Mouse (Mus musculus): Measurements from ENCODE around the gene Tmem123. TPM values are rescaled to one million over a fixed set of nuclear protein-coding genes. Genes with fewer than 3 reads are reported as not detected.

Gene Tmem123
- total RNA-seq, 2 experiments from 2014 or later, result 77.3 to 114 TPM

DNA sequence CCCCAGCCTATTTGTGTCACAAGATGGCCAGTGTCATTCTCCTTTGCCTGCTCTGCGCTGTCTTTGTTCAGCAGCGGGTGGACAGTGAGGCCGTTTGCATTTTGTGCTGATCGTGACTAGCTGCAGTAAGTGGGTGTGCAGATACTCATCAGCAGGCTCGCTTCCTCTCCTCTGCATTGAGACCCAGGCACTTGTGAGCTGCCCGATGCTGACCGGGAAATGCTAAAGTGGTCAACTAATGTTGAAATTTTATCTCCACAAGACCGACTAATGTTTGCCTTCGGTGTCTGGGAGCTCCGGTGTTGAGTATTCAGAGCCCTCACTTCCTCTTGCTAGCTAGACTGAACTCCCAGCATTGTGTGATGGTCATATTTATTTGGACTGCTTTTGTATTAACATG is 10.7 kb downstream of the Tmem123 start:
- ATAC-seq (replicated peaks; ENCODE audit: poor library complexity, severe bottlenecking), result peak; percentile 78

GRCm38 (mm10) chr9:7775011-7775410 is 11.2 kb downstream of the Tmem123 start:
- peak; percentile 50 for ATAC-seq (replicated peaks; ENCODE audit: poor library complexity, severe bottlenecking)

DNA sequence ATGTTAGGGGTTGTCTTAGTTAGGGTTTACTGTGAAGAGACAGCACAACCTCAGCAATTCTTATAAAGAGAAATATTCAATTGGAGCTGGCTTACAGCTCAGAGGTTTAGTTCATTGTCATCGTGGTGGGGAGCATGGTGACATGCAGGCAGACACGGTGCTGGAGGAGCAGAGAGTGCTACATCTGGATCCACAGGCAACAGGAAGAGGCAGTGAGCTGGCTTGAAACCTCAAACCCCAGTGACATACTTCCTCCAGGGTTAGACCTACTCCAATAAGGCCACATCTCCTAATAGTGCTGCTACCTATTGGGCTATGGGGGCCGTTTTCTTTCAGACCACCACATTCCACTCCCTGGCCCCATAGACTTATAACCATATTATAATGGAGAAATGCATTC is 12.1 kb downstream of the Tmem123 start:
- peak; percentile 57 for ATAC-seq (replicated peaks; ENCODE audit: poor library complexity, severe bottlenecking)

GRCm38 (mm10) chr9:7776940-7777339 is 13.1 kb downstream of the Tmem123 start:
- no peak for ATAC-seq (replicated peaks; ENCODE audit: poor library complexity, severe bottlenecking)

- ATAC-seq (replicated peaks; ENCODE audit: poor library complexity, severe bottlenecking), result no peak
These were observed 13.8 kb downstream of the Tmem123 start for GRCm38 (mm10) chr9:7777652-7778051.

DNA sequence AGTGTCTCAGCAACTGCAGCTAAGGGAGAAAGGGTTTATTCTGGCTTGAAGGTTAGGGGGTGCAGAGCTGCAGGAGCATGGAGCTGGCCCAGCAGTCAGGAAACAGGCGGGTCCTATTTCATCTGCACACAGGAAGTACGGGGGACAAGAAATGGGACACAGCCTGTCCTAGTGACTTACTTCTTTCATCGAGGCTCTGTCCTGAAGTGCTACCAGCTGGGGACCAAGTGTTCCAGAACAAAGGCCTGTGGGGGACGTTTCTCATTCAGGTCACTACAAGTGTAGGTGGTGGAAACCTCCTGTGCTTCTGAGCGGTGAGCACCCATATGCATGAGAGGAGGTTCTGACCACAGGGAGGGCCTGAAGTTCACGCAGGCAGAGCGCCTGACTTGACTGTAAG is 14.9 kb downstream of the Tmem123 start:
- ATAC-seq (replicated peaks; ENCODE audit: poor library complexity, severe bottlenecking), result no peak

- no peak for ATAC-seq (replicated peaks; ENCODE audit: poor library complexity, severe bottlenecking)
These were observed 15.9 kb downstream of the Tmem123 start for GRCm38 (mm10) chr9:7779786-7780185.

- peak; percentile 76 for ATAC-seq (replicated peaks; ENCODE audit: poor library complexity, severe bottlenecking)
These were observed 16.7 kb downstream of the Tmem123 start for GRCm38 (mm10) chr9:7780250-7781150.

DNA sequence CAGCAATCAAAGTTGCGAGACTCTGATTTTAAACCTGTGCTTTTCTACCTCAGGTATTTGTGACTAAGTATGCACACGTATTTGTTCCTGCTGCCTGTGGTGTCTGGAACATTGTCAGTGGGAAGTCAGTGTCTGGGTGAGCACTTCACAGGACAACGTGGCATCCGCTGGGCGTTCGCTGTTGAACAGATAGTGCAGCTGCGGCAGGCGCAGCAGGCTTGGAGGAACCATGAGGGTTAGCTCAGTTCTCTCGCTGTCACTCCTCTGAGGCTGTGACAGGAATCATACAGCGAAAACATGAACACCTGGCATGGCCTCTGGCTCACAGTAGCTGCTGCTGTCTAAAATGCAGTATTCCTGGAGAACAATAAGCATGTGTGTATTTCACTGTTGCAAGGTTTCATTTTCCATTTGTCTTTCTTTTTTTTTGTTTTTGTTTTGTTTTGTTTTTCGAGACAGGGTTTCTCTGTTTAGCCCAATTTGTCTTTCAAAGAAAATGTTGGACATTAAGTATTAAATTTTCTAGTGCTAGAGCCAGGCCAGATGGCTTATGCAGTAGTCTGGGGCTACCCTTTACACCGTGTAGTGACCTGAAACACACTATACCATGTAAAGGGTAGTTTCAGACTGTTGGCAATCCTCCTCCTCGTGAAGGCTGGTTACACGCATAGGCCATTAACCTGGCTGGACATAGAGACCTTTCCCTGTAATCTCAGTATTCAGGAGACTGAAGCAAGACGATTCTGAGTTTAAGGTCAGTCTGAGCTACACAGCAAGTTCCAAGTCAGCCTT is 20.2 kb downstream of the Tmem123 start:
- no peak for ATAC-seq (replicated peaks; ENCODE audit: poor library complexity, severe bottlenecking)

- ATAC-seq (replicated peaks; ENCODE audit: poor library complexity, severe bottlenecking), result no peak
These were observed 20.8 kb downstream of the Tmem123 start for GRCm38 (mm10) chr9:7784615-7785012.

DNA sequence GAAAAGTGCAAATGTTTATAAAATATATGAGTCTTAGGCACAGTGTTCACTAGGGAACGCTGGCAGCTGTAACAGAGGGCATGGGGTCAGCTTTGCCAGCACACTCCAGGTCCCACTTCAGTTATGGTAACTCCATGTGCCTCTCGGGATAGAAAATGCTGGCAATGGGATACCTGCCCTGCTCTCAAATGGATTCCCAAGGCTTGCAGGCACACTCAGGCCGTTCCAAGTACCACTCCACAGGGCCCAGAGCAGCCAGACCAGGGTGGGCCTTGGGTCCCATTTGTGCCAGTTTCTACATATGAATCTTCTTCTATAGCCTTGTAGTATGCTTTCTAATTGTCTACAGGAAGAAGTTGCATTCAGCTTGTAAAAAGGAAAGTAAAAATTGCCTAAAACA is 21.6 kb downstream of the Tmem123 start:
- ATAC-seq (replicated peaks; ENCODE audit: poor library complexity, severe bottlenecking), result no peak; the same call in none of the 2 replicates

DNA sequence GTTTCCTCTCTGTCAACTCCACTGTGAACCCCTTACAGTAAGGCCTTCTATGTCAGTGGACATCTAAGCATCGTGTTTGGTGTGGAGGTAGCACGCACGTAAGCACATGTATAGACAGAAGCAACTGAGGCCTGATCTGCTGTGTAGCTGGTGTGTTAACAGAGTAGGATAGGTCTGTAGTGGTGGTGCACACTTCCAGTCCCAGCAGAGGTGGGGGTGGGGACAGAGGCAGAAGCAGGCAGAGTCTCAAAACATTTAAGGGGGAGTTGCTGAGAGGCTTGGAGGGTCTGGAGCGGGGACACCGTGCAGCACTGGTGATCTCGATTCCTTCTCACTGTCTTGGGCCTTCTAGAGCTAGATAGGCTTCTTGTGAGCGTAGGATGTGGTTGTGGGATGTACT is 22.2 kb downstream of the Tmem123 start:
- ATAC-seq (replicated peaks; ENCODE audit: poor library complexity, severe bottlenecking), result peak; percentile 6; the same call in 1 of the 2 replicates

DNA sequence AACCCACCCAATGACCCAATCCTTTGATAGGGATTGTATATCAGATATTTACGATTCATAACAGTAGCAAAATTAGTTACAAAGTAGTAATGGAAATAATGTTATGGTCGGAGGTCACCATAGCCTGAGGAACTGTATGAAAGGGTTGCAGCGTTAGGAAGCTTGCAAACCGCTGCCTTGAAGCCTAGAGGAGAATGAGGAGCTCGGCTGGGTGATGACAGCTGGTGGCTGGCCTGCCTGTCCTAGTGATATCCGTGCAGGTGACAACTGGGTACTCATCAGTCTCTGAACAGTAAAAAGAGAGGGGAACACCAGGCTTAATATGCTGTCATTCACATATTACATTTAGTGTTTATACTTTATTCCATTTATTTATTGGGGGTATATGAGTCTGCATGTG is 24.6 kb downstream of the Tmem123 start:
- no peak for ATAC-seq (replicated peaks; ENCODE audit: poor library complexity, severe bottlenecking)

DNA sequence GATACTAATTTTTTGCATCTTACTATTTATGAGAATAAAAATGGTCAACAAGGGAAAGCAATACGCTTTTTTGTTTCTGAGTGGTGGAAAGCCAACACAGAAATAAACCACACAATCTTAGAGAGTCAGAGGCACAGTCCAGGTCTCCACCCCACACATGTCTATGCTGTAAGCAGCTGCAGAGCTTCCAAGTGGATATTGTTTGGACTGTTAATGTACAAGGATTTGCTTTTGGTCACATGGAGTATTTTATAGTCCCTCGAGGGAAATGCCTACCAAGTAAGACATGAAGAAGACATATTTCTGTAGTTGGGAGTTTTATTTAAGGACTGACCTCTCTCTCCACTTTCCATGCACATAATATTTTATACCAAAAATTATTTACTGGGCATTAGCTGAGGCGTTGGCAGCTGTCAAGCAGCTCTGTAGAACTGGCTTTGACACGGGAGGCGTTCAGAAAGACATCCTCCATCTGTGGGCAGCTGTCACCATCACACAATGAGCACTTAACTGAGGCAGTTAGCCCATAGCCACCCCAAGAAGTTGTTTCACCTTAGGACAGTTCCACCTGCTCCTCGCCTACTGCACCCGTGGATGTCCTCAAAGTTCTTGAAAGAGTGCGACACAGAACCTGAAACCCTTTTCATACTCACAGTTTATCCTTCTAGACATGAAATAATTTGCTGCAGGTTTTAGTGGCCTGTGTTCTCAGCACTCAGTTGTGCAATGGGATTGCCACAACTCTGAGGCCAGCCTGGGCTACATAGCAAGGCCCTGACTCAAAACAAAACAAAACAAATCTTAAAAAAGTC is 26.1 kb downstream of the Tmem123 start:
- 0 out of 2 replicates have a peak, but pooled peaks have one; percentile 6 for ATAC-seq (replicated peaks; ENCODE audit: poor library complexity, severe bottlenecking)

DNA sequence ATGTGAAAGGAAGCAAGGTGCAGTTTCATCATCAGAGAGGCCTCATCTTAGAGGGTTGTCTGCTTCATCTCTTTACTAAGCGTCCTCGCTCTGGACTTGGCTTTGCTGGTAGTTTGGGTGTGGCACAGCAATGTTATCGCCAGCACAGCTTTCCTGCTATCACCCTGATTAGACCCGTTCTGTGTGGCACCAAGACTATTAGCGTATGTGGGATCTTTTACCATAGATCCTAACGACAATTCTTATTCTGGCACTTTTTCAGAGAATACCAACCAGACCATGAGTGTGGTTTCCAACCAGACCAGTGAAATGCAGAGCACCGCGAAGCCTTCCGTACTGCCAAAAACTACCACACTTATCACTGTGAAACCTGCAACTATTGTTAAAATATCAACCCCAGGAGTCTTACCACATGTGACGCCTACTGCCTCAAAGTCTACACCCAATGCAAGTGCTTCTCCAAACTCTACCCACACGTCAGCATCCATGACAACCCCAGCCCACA is 26.8 kb downstream of the Tmem123 start:
- no peak for ATAC-seq (replicated peaks; ENCODE audit: poor library complexity, severe bottlenecking)

GRCm38 (mm10) chr9:7793561-7793960 is 29.7 kb downstream of the Tmem123 start:
- no peak for ATAC-seq (replicated peaks; ENCODE audit: poor library complexity, severe bottlenecking)

- no peak for ATAC-seq (replicated peaks; ENCODE audit: poor library complexity, severe bottlenecking)
These were observed 31.7 kb downstream of the Tmem123 start for GRCm38 (mm10) chr9:7795581-7795980.

DNA sequence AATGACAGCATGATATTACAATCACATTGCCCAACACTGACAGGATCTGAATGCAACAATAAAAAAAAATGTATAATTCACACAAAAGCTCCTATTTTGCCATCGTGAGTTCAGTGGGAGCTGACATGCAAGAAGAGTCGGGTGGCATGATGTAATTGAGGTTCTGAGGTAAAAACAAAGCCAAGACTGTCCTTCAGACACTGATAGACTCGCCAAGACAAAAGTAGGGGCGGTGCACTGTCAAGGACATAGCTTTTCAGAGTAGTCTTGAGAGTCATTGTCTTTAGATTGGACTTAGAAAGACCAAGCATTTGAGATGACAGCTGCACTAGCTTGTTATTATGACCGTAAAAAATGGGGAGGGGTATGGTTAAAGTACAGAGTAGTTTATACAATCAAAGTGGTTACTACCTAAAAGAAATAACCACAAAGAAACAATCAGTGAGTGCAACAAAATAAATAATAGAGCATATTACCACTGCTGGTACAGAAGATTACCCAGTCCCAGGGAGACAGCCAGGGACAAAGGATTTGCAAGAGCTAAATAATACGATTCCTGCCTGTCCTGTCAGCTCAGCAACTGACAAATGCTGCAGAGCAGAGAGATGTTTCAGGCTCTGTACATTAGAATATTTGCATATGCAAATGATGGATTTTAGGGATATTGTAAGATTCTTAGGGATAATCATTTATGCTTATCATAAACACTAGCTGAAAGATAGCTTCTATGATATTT is 32.5 kb downstream of the Tmem123 start:
- ATAC-seq (replicated peaks; ENCODE audit: poor library complexity, severe bottlenecking), result no peak

DNA sequence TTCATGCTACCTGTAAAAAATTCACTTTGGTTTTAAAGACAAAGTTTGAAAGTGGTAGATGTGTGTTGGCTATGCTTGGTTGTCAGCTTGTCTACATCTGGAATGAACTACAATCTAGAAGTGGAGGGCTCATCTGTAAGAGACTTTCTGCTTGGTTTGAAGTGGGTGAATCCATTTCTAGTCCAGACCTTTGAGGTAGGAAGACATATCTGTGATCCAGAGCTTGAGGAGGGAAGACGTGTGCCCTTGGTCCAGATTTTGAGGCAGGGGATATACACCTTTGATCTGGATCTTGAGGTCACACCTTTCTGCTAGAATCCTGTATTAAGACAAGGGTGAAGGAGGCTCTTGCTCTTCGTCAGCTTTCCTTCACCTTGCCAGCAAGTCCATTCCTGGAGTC is 33.7 kb downstream of the Tmem123 start:
- no peak for ATAC-seq (replicated peaks; ENCODE audit: poor library complexity, severe bottlenecking)

DNA sequence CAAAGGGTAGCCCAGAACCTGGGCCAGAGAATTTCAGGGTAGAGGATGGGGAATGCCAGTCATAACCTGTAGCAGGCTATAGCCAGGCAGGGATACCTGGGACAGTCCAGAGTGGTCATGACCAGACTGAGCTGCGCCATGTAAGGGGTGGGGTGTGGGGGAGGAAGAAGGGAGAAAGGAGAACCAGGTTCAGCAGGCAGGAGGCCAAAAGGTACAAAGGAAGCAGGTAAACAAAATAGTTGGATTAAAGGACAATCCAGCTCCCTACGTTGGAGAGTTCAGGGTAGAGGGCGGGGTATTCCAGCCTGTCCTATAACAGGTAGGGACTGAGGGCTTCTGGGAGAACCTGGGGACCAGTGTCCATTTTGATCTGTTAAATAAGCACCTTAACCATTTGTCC is 34.7 kb downstream of the Tmem123 start:
- ATAC-seq (replicated peaks; ENCODE audit: poor library complexity, severe bottlenecking), result no peak

Data from granulocyte monocyte progenitor cell, adult 5-6 weeks (primary cell).